Mouse (Mus musculus) liver, embryonic 14.5 days (tissue): ENCODE measurements at regions not wholly inside any gene's neighbourhood (a gene's known extent, or its start where the extent isn't known, plus 50 kb on each side); places are given as distances from the start of the nearest gene placed in this dataset.

Source experiments
- ATAC-seq: fragments of 200-750 bp; cut with Nextera tagmentation; 2 replicates; pipeline ENCODE4 v1.8.0; 2017; ENCODE audit warnings: moderate number of reproducible peaks, mild to moderate bottlenecking, moderate library complexity; ENCODE audit not compliant: insufficient read depth
- DNase-seq, 3 experiments: peaks; one replicate each; pipeline ENCODE4 v3.0.0-alpha.2; 2012 to 2013; ENCODE audit warnings: low read depth in 3 of 3, low spot score in 3 of 3
- H3K27ac ChIP-seq: fragments of 300-500 bp; sonication (generic); 2 replicates; pipeline ENCODE4 v1.5.1; 2014; ENCODE audit warnings: moderate library complexity, mild to moderate bottlenecking, control low read depth, inconsistent platforms
- H3K27me3 ChIP-seq: fragments of 300-500 bp; sonication (generic); 2 replicates; pipeline ENCODE4 v1.6.1; 2014; ENCODE audit warnings: mild to moderate bottlenecking, low read length, moderate library complexity; ENCODE audit not compliant: control insufficient read depth, insufficient read depth
- H3K36me3 ChIP-seq: fragments of 300-500 bp; sonication (generic); replicated peaks from 2 replicates; pipeline ENCODE4 v1.6.1; 2014; ENCODE audit warnings: low read depth; ENCODE audit not compliant: control insufficient read depth, insufficient read depth
- H3K4me1 ChIP-seq, 2 experiments: fragments of 200-500 bp in 1 of 2; fragments of 300-500 bp in 1 of 2; sonication (generic) in 1 of 2; replicated peaks; 2 replicates each; pipeline ENCODE4 v1.6.1; 2012 to 2014; ENCODE audit warnings: antibody characterized with exemption in 1 of 2, inconsistent platforms in 1 of 2, low read length in 1 of 2; ENCODE audit not compliant: control insufficient read depth in 2 of 2, insufficient read depth in 2 of 2
- H3K4me2 ChIP-seq: fragments of 300-500 bp; sonication (generic); 2 replicates; pipeline ENCODE4 v1.6.1; 2014; ENCODE audit warnings: low read depth, mild to moderate bottlenecking, control low read depth, moderate library complexity
- H3K4me3 ChIP-seq, 2 experiments: fragments of 200-500 bp in 1 of 2; fragments of 300-500 bp in 1 of 2; sonication (generic) in 1 of 2; 2 replicates each; pipeline ENCODE4 v1.5.1; 2012 to 2014; ENCODE audit warnings: low read depth in 2 of 2, low read length in 2 of 2, mild to moderate bottlenecking in 2 of 2, control low read depth in 1 of 2, inconsistent platforms in 1 of 2, moderate library complexity in 1 of 2; ENCODE audit not compliant: insufficient read depth in 1 of 2
- H3K9ac ChIP-seq: fragments of 300-500 bp; sonication (generic); replicated peaks from 2 replicates; pipeline ENCODE4 v1.6.1; 2014; ENCODE audit warnings: mild to moderate bottlenecking, control low read depth, moderate library complexity
- H3K9me3 ChIP-seq: fragments of 300-500 bp; sonication (generic); 2 replicates; pipeline ENCODE4 v1.6.1; 2016; ENCODE audit warnings: low read length, mixed read lengths; ENCODE audit not compliant: control insufficient read depth
- CTCF ChIP-seq: IDR thresholded peaks from 2 replicates; pipeline ENCODE4 v1.5.1; 2016; ENCODE audit warnings: antibody characterized with exemption, low read depth, control low read depth
- EP300 ChIP-seq: IDR thresholded peaks from 2 replicates; pipeline ENCODE4 v1.6.1; 2016; ENCODE audit warnings: antibody characterized with exemption, low read depth
- WGBS: fragments of 180-500 bp; shearing (Covaris S2); extraction: QIAGEN DNeasy Blood & Tissue Kit; methylation state at CpG from one replicate; pipeline ENCODE4 v1.1.7; 2014; ENCODE audit not compliant: insufficient replicate concordance; 5-methylcytosine and 5-hydroxymethylcytosine counted together

- Histone ChIP-seq H3K27me3 (no peaks in the 10 kb centered on the region), H3K4me1 (no peaks in the 10 kb centered on the region), H3K27ac (no peak overlapping the region), H3K4me3 (no peak overlapping the region), H3K9ac (no peak overlapping the region), H3K9me3 (no peaks in the 10 kb centered on the region), H3K4me2 (no peak overlapping the region), H3K36me3 (no peaks in the 10 kb centered on the region)
- TF ChIP-seq EP300 (no peak), CTCF (no peak)
- ATAC-seq (no peak), DNase-seq (no peak)
Observed at GRCm38 (mm10) chr13:80946034-80946433, 62.9 kb downstream of the Arrdc3 start.

- Histone ChIP-seq H3K36me3 (no peaks in the 10 kb centered on the region), H3K27me3 (no peaks in the 10 kb centered on the region), H3K9ac (no peak overlapping the region), H3K4me2 (no peak overlapping the region), H3K4me1 (no peaks in the 10 kb centered on the region), H3K27ac (no peak overlapping the region), H3K9me3 (no peaks in the 10 kb centered on the region), H3K4me3 (no peak overlapping the region)
- DNase-seq = no peak
- ATAC-seq = no peak
- 62% methylated on average over 6 of the region's 6 CpGs for WGBS
- TF ChIP-seq CTCF (no peak), EP300 (no peak)
Observed at GRCm38 (mm10) chr13:80947705-80948104, 64.5 kb downstream of the Arrdc3 start.

- Histone ChIP-seq H3K9ac (no peak overlapping the region), H3K36me3 (no peaks in the 10 kb centered on the region), H3K4me2 (no peak overlapping the region), H3K4me3 (no peak overlapping the region), H3K27ac (no peak overlapping the region), H3K9me3 (no peaks in the 10 kb centered on the region), H3K27me3 (no peaks in the 10 kb centered on the region), H3K4me1 (0 out of 4 replicates have a peak, but pooled peaks cover 0 to 1% of the 10 kb centered on the region in 2 experiments)
- ATAC-seq = no peak
- peak in 1 of 3 experiments; percentile 20 for DNase-seq
- TF ChIP-seq EP300 (no peak), CTCF (no peak)
- 28% methylated on average over 6 of the region's 6 CpGs for WGBS
Observed at GRCm38 (mm10) chr13:80949133-80949697, 66.0 kb downstream of the Arrdc3 start.

- 44% methylated on average over 2 of the region's 2 CpGs for WGBS
- Histone ChIP-seq H3K4me3 (no peak overlapping the region), H3K9me3 (no peaks in the 10 kb centered on the region), H3K27ac (no peak overlapping the region), H3K36me3 (no peaks in the 10 kb centered on the region), H3K4me1 (0 out of 4 replicates have a peak, but pooled peaks cover 0 to 1% of the 10 kb centered on the region in 2 experiments), H3K9ac (no peak overlapping the region), H3K4me2 (no peak overlapping the region), H3K27me3 (no peaks in the 10 kb centered on the region)
- TF ChIP-seq CTCF = no peak
- no peak for TF ChIP-seq EP300
- DNase-seq (no peak), ATAC-seq (no peak)
Observed at GRCm38 (mm10) chr13:80950239-80950638, 67.1 kb downstream of the Arrdc3 start.

- H3K9me3 ChIP-seq = no peaks in the 10 kb centered on the region
- no peak overlapping the region for H3K4me2 ChIP-seq
- 62% methylated on average over 3 of the region's 3 CpGs for WGBS
- H3K36me3 ChIP-seq = no peaks in the 10 kb centered on the region
- H3K27me3 ChIP-seq = no peaks in the 10 kb centered on the region
- TF ChIP-seq EP300 (no peak), CTCF (no peak)
- H3K4me1 ChIP-seq = 0 out of 4 replicates have a peak, but pooled peaks cover 0 to 1% of the 10 kb centered on the region in 2 experiments
- no peak overlapping the region for H3K4me3 ChIP-seq
- ATAC-seq (no peak), DNase-seq (no peak)
- no peak overlapping the region for H3K9ac ChIP-seq
- H3K27ac ChIP-seq = no peak overlapping the region
Observed at GRCm38 (mm10) chr13:80950803-80951202, 67.6 kb downstream of the Arrdc3 start.
